Mouse (Mus musculus): ENCODE data around the gene Chchd6. TPM values are rescaled to one million over a fixed set of nuclear protein-coding genes. Genes with fewer than 3 reads are reported as not detected.

Gene Chchd6
- polyA plus RNA-seq, 1 experiment from 2014 or later: 191 TPM

- Histone ChIP-seq H3K4me3 (ENCODE audit: low read depth, low read length) (no peak overlapping the region), H3K27me3 (ENCODE audit: control insufficient read depth, insufficient read depth, low read depth, low read length) (no peaks in the 10 kb centered on the region), H3K4me1 (ENCODE audit: control insufficient read depth, insufficient read depth, low read length) (peaks cover 6% of the 10 kb centered on the region), H3K9me3 (replicated peaks; ENCODE audit: control insufficient read depth, low read length, poor library complexity, severe bottlenecking) (no peaks in the 10 kb centered on the region), H3K9ac (ENCODE audit: low read depth, low read length) (no peak overlapping the region), H3K4me2 (ENCODE audit: low read length) (no peak overlapping the region), H3K27ac (ENCODE audit: low read length) (no peak overlapping the region), H3K36me3 (ENCODE audit: control insufficient read depth, insufficient read depth, low read length) (no peaks in the 10 kb centered on the region)
- 86% methylated on average over 4 of the region's 4 CpGs for WGBS
- ATAC-seq: no peak
These were observed 114.3 kb downstream of the Chchd6 start for GRCm38 (mm10) chr6:89481192-89481591.

GRCm38 (mm10) chr6:89467908-89468307, 127.5 kb downstream of the Chchd6 start:
- H3K9me3 ChIP-seq (replicated peaks; ENCODE audit: control insufficient read depth, low read length, poor library complexity, severe bottlenecking): no peaks in the 10 kb centered on the region
- no peaks in the 10 kb centered on the region for H3K27me3 ChIP-seq (ENCODE audit: control insufficient read depth, insufficient read depth, low read depth, low read length)
- H3K4me2 ChIP-seq (ENCODE audit: low read length): no peak overlapping the region
- no peak overlapping the region for H3K9ac ChIP-seq (ENCODE audit: low read depth, low read length)
- peaks cover 11% of the 10 kb centered on the region for H3K4me1 ChIP-seq (ENCODE audit: control insufficient read depth, insufficient read depth, low read length)
- no peak overlapping the region for H3K4me3 ChIP-seq (ENCODE audit: low read depth, low read length)
- ATAC-seq: no peak
- H3K36me3 ChIP-seq (ENCODE audit: control insufficient read depth, insufficient read depth, low read length): no peaks in the 10 kb centered on the region
- H3K27ac ChIP-seq (ENCODE audit: low read length): no peak overlapping the region

GRCm38 (mm10) chr6:89467290-89467689, 128.2 kb downstream of the Chchd6 start:
- no peak overlapping the region for H3K4me3 ChIP-seq (ENCODE audit: low read depth, low read length)
- 59% methylated on average over 9 of the region's 9 CpGs for WGBS
- H3K4me1 ChIP-seq (ENCODE audit: control insufficient read depth, insufficient read depth, low read length): peaks cover 11% of the 10 kb centered on the region
- H3K36me3 ChIP-seq (ENCODE audit: control insufficient read depth, insufficient read depth, low read length): no peaks in the 10 kb centered on the region
- H3K4me2 ChIP-seq (ENCODE audit: low read length): no peak overlapping the region
- ATAC-seq: peak; percentile 33; the same call in 1 of the 2 replicates
- peak overlapping the region; percentile 30; the same call in 1 of the 2 replicates for H3K27ac ChIP-seq (ENCODE audit: low read length)
- no peaks in the 10 kb centered on the region for H3K9me3 ChIP-seq (replicated peaks; ENCODE audit: control insufficient read depth, low read length, poor library complexity, severe bottlenecking)
- no peak overlapping the region for H3K9ac ChIP-seq (ENCODE audit: low read depth, low read length)
- H3K27me3 ChIP-seq (ENCODE audit: control insufficient read depth, insufficient read depth, low read depth, low read length): no peaks in the 10 kb centered on the region

GRCm38 (mm10) chr6:89466875-89467274, 128.6 kb downstream of the Chchd6 start:
- no peaks in the 10 kb centered on the region for H3K27me3 ChIP-seq (ENCODE audit: control insufficient read depth, insufficient read depth, low read depth, low read length)
- no peak overlapping the region for H3K9ac ChIP-seq (ENCODE audit: low read depth, low read length)
- peak; percentile 52; the same call in 1 of the 2 replicates for ATAC-seq
- peak overlapping the region; percentile 30; the same call in 1 of the 2 replicates for H3K27ac ChIP-seq (ENCODE audit: low read length)
- H3K4me2 ChIP-seq (ENCODE audit: low read length): no peak overlapping the region
- no peaks in the 10 kb centered on the region for H3K36me3 ChIP-seq (ENCODE audit: control insufficient read depth, insufficient read depth, low read length)
- H3K4me1 ChIP-seq (ENCODE audit: control insufficient read depth, insufficient read depth, low read length): peaks cover 11% of the 10 kb centered on the region
- H3K9me3 ChIP-seq (replicated peaks; ENCODE audit: control insufficient read depth, low read length, poor library complexity, severe bottlenecking): no peaks in the 10 kb centered on the region
- no peak overlapping the region for H3K4me3 ChIP-seq (ENCODE audit: low read depth, low read length)
- 62% methylated on average over 3 of the region's 3 CpGs for WGBS

GRCm38 (mm10) chr6:89466053-89466708, 129.3 kb downstream of the Chchd6 start:
- 64% methylated on average over 12 of the region's 12 CpGs for WGBS
- Histone ChIP-seq H3K36me3 (ENCODE audit: control insufficient read depth, insufficient read depth, low read length) (no peaks in the 10 kb centered on the region), H3K27me3 (ENCODE audit: control insufficient read depth, insufficient read depth, low read depth, low read length) (no peaks in the 10 kb centered on the region), H3K4me2 (ENCODE audit: low read length) (no peak overlapping the region), H3K27ac (ENCODE audit: low read length) (peak overlapping the region; percentile 74), H3K4me3 (ENCODE audit: low read depth, low read length) (no peak overlapping the region), H3K9me3 (replicated peaks; ENCODE audit: control insufficient read depth, low read length, poor library complexity, severe bottlenecking) (no peaks in the 10 kb centered on the region), H3K4me1 (ENCODE audit: control insufficient read depth, insufficient read depth, low read length) (peaks cover 11% of the 10 kb centered on the region), H3K9ac (ENCODE audit: low read depth, low read length) (peak overlapping the region; percentile 26; the same call in 1 of the 2 replicates)
- ATAC-seq: no peak

GRCm38 (mm10) chr6:89462223-89462760, 133.2 kb downstream of the Chchd6 start:
- no peak for ATAC-seq
- Histone ChIP-seq H3K4me3 (ENCODE audit: low read depth, low read length) (no peak overlapping the region), H3K27ac (ENCODE audit: low read length) (no peak overlapping the region), H3K36me3 (ENCODE audit: control insufficient read depth, insufficient read depth, low read length) (no peaks in the 10 kb centered on the region), H3K4me1 (ENCODE audit: control insufficient read depth, insufficient read depth, low read length) (peaks cover 11% of the 10 kb centered on the region), H3K4me2 (ENCODE audit: low read length) (no peak overlapping the region), H3K9me3 (replicated peaks; ENCODE audit: control insufficient read depth, low read length, poor library complexity, severe bottlenecking) (no peaks in the 10 kb centered on the region), H3K27me3 (ENCODE audit: control insufficient read depth, insufficient read depth, low read depth, low read length) (no peaks in the 10 kb centered on the region), H3K9ac (ENCODE audit: low read depth, low read length) (no peak overlapping the region)
- 86% methylated on average over 2 of the region's 2 CpGs for WGBS

GRCm38 (mm10) chr6:89461250-89462222, 133.9 kb downstream of the Chchd6 start:
- peaks cover 11% of the 10 kb centered on the region for H3K4me1 ChIP-seq (ENCODE audit: control insufficient read depth, insufficient read depth, low read length)
- no peaks in the 10 kb centered on the region for H3K27me3 ChIP-seq (ENCODE audit: control insufficient read depth, insufficient read depth, low read depth, low read length)
- no peak for ATAC-seq
- no peak overlapping the region for H3K4me2 ChIP-seq (ENCODE audit: low read length)
- H3K4me3 ChIP-seq (ENCODE audit: low read depth, low read length): no peak overlapping the region
- H3K36me3 ChIP-seq (ENCODE audit: control insufficient read depth, insufficient read depth, low read length): no peaks in the 10 kb centered on the region
- H3K27ac ChIP-seq (ENCODE audit: low read length): no peak overlapping the region
- no peak overlapping the region for H3K9ac ChIP-seq (ENCODE audit: low read depth, low read length)
- no peaks in the 10 kb centered on the region for H3K9me3 ChIP-seq (replicated peaks; ENCODE audit: control insufficient read depth, low read length, poor library complexity, severe bottlenecking)
- 88% methylated on average over 9 of the region's 9 CpGs for WGBS

- H3K27ac ChIP-seq (ENCODE audit: low read length): no peak overlapping the region
- WGBS: 79% methylated on average over 3 of the region's 3 CpGs
These were observed 135.8 kb downstream of the Chchd6 start for GRCm38 (mm10) chr6:89459634-89460033.

More at GRCm38 (mm10) chr6:89459634-89460033, 135.8 kb downstream of the Chchd6 start:
- Histone ChIP-seq H3K4me1 (ENCODE audit: control insufficient read depth, insufficient read depth, low read length) (peaks cover 7% of the 10 kb centered on the region; the same call in 1 of the 2 replicates), H3K4me2 (ENCODE audit: low read length) (no peak overlapping the region), H3K9ac (ENCODE audit: low read depth, low read length) (no peak overlapping the region), H3K27me3 (ENCODE audit: control insufficient read depth, insufficient read depth, low read depth, low read length) (no peaks in the 10 kb centered on the region), H3K4me3 (ENCODE audit: low read depth, low read length) (no peak overlapping the region), H3K36me3 (ENCODE audit: control insufficient read depth, insufficient read depth, low read length) (no peaks in the 10 kb centered on the region), H3K9me3 (replicated peaks; ENCODE audit: control insufficient read depth, low read length, poor library complexity, severe bottlenecking) (no peaks in the 10 kb centered on the region)
- ATAC-seq: no peak

Data from midbrain, embryonic 16.5 days (tissue).